Mouse (Mus musculus): Measurements from ENCODE around the gene Cers6.

DNA sequence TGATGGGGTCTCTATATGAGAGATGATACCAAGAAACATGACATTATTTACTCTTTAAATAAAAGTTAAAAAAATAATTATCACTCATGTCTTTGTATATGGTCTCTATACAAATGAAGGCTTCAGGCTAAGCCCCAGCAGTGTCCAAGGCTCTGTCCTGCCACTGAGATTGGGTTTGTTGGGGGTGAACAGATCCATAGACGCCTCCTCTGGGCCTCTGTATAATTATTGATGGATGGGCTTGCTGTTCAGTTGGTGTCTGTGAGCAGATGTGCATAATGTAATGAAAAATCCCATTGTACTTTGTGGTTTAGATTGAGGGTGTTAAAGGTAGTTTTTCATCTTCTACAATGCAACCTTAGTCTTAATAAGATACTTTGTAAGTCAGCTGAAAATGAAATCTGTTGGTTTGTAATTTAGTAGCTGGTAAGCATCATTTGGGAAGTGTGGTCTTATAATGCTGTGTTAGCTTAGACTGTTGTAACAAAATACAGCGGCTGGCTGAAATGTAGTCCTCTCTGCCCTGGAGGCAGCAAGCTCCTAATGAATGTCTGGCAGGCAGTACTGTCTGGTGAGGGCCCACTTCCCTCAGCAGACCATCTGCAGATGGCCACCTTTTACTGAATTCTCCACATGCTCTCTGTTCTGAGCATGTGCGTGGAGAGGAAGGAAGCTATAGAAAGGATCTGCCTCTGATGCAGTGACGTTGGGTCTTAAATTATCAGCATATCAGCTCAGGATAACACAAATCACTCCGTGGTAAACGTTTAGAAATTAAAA, 181.3 kb downstream of the Cers6 start:
- no peak for TF ChIP-seq CTCF (IDR thresholded peaks at IDR 0.05; ENCODE audit: borderline replicate concordance, insufficient read depth, low read length)
- no peak for TF ChIP-seq POLR2A (IDR thresholded peaks at IDR 0.05; ENCODE audit: low read depth, low read length)
